Mouse (Mus musculus) urinary bladder, adult 18-20 months (tissue): ENCODE results near the gene Nanos3.
A peak's percentile ranks its signal among the peaks of the same experiment; 100 is the strongest.

Experiments used
- DNase-seq, 2 experiments: peaks; one replicate each; pipeline ENCODE4 v3.0.0; 2022; ENCODE audit warnings: low spot score in 2 of 2, mixed read lengths in 2 of 2

The Nanos3 gene

DNA sequence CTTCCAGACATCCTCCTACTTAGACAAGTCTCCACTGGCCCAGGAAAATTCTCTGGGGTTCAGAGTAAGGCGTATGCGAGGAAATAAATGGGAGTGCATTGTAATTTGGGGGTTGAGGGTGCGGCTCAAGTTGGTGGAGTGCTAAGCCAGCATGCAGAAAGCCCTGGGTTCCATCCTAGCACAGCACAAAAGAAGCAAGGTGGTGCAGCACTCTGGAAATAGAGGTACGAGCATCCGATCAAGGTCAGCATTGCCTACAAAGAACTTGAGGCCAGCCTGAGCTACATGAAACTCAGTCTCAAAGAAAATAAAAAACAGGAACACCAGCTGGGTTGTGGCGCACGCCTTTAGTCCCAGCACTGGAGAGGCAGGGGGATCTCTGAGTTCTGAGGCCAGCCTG is at the start of gene Nanos3:
Nanos3 (minus strand) TSS at position 101 of the 400 bp plus-strand sequence.
- no peak for DNase-seq

DNA sequence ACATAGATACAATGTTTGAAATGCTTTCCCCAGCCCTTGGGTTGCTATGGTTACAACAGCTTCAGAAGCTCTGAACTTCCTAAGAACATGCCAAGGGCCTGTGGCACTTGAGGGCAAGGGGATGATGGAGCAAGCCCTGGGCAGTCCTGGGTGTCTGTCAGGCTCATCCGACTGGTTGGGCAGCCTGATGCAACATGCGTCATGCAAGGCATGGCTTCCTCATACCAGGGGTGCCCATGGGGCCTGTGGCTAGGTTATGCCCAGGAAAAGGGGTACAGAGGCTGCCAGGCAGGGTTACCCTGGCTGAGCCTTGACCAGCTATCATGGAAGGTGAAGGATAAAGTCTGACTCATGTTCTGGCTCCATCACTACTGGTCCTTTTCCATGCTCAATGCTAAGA is 48.0 kb upstream of the Nanos3 start:
- DNase-seq, result peak in 1 of 2 experiments; percentile 29

DNA sequence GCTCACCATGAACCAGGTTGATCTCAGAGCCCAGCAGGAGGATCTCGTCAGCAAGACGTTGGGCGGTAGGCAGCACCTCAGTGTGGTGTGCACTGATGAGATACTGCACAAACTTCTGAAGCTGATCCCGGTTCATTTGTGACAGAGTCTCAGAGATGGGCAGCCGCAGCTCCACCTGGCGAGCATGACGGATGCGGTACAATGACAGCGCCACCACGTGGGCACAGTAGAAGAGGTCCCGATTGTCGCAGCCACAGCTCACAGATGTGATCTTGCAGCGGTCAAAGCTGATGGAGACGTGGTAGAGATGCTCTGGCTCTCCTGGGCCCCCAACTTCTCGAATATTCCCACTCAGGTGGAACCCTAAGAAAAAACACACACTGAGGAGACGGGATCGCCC is 45.7 kb upstream of the Nanos3 start:
- DNase-seq, result no peak

DNA sequence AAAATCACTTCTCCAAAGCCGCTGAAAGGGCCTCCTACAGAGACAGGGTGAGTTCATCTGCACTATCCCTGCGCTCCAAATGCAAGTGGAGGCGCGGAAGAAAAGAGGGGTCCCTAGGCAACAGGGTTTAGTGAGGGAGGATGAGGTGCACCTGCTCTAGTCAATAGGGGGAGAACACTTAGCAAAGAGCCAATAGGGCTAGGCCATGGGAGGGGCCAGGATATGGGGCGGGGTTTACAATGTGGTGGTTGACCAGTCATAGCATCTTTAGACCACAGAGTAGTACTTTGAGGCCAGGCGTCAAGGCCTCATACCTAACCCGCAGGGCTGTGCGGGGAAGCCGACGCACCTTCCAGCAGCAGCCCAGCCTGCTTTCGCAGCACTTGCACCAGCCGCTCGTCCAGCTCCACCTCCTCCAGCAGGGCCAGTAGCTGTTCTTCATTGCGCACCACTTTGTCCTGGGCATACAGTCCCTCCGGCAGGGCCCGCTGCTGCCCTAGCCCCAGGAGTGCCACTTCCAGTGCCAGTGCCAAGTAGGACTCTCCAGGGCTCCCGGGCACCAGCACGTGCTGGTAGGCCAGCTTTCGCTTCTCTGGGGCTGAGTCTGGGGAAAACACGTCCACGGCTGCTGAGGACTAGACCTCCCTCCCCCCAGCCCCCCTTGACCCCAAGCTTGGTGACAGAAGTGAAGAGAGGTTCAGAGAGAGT is 38.5 kb upstream of the Nanos3 start:
- DNase-seq, result no peak

DNA sequence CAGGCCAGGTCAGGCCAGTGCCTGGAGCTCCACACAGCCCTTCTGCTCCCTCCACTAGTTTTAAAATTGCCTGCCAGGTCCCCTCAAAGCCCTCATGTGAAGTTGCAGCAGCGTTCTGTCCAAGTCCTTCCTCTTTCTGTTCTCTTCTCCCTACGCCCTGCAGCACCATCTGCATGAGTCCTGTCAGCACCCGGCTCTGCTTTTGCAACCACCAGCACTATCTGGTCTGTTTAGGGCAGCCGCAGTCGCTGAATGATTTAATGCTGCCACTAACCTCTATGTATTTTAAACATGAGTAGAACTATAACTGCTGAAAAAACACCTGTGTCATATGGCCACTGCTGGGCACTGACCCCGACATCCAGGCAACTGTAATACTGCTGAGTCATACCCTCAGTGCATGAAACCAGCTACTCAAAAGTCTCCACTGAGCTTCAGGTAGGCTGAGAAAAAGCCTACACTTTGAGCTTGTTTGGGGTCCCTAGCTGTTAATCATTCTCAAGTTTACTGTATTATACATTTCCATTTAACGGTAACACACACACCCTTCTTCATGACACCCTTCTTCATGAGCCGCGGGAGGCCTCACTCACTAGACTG is 37.6 kb upstream of the Nanos3 start:
- no peak for DNase-seq

DNA sequence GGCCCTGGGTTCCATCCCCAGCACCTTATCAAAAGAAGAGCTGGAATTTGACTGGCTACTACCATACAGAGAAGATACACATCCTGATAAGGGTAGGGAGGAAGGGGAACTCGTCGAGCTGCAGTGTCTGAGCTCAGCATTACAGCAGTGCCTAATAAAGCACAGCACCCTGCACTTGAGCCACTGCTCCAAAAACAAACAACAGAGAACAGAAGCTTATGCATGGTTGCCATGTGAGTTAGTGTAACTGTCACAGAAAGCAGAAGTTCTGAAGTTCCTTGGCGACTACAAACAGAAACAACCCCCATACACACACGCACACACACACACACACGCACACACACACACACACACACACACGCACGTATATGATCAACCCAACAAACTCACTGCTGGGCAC is 35.1 kb upstream of the Nanos3 start:
- no peak for DNase-seq

DNA sequence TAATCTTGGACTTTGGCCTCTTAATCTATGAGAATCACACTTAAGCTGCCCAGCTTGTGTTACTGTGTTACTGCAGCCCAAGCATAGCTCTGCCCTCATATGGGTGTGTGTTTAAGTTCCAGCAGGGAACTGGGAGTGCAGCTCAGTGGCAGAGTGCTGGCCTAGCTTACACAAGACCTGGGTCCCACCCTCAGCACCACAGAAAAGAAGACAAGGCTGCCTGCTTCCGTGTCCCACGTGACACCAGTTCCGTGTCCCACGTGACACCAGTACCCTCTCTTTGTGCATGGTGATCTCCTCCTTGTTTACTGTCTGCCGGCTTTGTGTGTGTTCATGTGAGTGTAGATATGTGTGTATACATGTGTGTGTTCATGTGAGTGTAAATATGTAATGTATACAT is 33.1 kb upstream of the Nanos3 start:
- DNase-seq, result no peak

DNA sequence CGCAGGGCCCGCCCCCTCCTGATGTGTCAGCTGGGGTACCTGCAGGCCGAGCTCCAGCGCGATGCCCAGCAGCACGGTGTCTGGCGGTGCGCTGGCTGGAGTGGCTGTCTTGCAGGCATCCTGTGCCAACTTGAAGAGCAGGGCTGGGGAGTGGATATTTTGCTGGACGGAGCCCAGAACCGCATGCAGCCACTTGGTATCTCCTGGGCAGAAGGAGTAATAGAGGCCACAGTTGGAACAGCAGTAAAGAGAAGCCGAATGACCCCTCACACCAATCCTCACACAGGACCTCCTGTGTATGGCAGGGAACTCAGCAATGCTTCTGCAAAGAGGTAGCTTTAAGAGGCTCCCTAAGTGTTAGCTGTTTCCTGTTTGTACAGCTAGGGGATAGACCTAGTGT is 32.2 kb upstream of the Nanos3 start:
- no peak for DNase-seq

DNA sequence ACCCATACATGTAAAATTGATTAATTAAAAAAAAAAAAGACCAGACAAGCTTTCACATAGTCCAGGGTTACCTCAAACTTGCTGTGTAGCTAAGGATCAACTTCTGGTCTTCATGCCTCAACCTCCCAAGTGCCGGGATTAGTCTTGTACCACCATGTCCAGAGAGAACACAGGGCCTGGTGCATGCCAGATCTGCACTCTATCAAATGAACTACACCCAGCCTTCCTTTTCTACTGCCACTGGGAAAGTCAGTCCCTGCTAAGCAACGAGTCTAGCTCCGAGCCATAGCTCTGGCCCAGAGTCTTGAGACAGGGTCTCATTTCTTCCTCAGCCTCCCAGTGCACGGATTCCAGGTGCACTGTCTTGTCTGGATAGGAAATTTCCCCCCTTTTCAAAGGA is 28.3 kb upstream of the Nanos3 start:
- no peak for DNase-seq

DNA sequence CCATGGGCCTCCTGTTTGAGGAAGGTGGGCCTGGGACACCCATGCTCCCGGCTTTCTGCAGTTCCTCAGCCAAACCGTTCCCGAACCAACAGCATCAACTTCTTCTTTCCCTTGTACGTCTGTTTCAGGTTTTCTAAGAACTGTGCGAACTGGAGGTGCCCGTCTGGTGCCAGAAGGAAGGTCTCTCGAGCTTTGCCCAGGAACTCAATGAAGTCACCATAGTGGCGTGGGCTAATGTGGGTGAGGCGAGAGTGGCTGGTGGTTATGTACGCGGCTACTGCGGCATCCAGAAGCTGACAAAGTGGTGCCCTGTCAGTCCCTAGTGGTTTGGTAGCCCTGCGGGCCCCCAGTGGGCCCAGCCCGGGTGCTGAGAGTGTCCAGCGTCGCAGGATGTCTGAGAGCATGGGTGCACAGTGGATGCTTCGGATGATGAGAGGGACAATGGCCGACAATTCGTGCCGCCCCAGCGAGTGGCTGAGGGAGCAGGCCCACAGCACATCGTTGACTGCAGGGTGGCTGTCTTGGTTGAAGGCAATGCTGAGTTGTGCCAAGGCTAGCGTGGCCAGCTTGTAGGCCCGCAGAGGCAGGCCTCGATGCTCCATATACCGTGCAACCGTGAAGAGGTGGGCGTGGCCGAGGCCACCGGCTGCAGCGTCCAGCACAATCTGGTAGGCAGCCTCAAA is 27.0 kb upstream of the Nanos3 start:
- no peak for DNase-seq

DNA sequence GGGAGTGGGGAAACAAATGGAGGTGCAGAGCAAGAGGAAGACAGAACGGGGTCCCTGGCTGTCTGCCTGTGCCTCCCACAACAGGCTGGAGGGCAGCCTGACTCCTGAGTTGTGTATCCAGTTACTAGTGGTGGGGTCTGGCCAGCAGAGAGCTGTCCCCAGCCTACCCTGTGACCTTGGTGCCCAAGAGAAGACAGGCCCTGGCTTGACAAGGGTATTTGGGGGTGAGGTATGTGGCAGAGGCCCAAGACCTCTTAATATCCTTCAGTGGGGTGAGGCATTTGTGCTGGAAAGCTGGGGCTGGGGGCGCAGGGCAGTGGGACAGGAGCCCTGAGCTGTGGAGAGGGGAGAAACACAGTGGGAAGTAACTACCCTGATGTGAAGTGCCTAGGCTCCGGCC is 26.2 kb upstream of the Nanos3 start:
- DNase-seq, result no peak

DNA sequence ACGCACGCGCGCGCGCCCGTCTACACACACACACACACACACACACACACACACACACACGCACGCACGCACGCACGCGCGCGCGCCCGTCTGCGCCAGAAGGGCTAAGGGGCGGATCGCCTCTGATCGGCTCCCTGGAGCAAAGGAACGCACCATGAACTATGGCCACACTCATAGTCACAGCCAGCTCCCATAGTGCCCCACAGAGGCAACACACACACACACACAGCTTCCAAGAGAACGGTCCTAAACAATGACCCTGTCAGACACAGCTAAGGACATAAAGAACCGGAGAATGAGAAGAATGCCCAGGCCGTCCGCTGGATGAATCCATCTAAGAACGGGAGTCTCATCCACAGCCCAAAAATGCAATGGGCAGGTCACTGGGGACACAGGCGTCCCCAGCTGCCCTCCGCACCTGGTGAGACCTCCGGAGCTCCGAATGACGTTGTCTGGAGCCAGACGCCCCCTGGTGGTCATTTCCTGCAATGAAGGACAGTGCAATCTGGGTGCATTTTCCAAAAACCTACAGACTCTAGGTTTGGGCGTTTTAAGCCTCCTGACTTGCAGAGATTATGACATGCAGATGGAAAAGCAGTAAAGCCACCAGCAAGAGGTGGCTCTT is 25.3 kb upstream of the Nanos3 start:
- peak in 1 of 2 experiments; percentile 79 for DNase-seq

DNA sequence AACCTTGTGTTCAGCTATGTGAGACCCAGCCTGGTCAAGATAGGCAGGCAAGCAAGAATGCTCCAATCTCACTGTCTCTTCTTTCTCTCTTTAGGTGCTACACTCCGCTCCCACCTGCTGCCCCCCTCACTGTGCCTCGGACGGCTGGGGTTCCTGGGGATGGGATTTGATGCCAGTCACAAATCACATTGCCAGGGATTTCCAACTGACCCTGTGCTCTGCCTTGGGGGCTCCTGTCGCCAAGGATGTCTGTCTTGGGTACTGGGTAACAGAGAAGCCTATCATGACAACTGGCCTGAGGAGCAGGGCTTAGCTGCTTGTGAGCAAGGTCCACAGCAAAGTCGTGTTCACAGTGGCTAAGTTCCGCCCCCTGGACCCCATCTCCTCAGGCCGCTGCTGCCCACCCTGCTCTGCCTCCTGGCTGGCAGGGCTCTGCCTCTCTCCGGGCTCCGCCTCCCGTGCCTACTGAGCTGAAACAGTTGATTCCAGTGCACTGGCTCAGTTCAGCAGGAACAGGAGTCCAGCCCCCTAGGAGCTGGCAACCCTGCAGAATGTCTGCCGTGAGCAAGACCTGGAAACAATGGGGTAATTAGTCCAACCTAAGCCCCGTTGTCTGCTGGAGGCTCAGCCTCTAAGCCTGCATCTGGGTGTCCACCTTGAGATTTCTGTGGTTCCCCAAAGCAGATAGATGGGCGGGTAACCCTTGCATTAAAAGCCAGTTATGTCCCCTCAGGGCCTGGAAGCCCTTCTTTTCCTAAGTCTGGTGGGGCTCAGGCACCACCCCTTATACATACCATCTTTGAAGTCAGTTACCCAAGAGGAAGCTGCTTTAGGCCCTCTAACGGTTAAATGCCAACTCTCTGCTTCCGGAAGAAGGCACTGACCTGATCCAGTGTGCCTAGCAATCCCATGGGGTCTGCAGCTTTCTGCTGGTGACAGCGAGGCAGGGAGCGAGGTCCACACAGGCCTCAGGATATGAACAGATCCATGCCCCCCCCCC is 23.7 kb upstream of the Nanos3 start:
- no peak for DNase-seq

DNA sequence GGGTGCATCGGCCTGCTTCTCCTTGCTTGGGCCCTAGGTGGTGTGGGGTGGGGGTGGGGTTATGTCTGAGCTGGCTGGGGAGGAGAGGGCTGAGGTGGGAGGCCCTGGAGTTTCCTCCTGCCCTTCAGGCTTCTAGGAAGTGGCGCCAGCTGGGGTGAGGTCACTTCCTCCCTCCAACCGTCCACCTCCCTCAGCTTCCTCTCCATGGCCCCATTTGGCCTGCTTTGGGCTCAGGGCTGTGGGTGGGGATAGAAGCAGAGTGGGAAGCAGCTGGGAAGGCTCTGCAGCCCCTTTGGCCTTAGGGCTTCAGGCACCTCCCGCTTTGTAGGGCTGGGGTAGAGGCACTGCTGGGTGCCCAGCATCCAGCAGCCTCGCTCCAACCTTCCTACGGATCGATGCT is 22.8 kb upstream of the Nanos3 start:
- DNase-seq, result no peak

DNA sequence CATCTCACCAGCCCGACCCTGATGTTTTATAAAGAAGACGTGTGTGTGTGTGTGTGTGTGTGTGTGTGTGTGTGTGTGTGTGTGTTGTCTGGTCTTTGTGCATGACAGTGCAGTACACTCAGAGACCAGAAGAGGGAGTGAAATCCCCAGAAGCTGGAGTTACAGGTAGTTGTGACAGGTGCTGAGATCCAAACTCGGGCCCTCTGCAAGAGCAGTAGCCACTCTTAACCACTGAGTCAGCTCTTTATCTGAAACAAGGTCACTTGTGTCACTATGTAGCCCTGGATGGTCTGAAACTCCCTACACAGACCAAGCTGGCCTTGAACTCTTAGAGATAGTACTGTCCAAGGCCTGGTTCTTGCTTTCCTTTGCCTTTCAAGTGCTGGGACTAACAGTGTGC is 21.6 kb upstream of the Nanos3 start:
- DNase-seq, result no peak

DNA sequence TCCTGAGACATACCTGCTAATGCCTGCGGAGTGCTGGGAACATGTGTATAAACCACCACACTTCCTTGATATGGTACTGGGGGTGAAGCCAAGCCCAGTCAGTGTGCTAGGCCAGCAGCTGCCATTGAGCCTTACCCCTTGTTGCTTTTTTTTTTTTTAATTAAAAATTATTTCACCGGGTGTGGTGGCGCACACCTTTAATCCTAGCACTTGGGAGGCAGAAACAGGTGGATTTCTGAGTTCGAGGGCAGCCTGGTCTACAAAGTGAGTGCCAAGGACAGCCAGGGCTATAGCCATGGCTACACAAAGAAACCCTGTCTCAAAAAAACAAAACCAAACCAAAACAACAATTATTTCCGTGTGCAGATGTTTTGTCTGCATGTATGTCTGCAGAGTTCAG is 20.1 kb upstream of the Nanos3 start:
- DNase-seq, result no peak

DNA sequence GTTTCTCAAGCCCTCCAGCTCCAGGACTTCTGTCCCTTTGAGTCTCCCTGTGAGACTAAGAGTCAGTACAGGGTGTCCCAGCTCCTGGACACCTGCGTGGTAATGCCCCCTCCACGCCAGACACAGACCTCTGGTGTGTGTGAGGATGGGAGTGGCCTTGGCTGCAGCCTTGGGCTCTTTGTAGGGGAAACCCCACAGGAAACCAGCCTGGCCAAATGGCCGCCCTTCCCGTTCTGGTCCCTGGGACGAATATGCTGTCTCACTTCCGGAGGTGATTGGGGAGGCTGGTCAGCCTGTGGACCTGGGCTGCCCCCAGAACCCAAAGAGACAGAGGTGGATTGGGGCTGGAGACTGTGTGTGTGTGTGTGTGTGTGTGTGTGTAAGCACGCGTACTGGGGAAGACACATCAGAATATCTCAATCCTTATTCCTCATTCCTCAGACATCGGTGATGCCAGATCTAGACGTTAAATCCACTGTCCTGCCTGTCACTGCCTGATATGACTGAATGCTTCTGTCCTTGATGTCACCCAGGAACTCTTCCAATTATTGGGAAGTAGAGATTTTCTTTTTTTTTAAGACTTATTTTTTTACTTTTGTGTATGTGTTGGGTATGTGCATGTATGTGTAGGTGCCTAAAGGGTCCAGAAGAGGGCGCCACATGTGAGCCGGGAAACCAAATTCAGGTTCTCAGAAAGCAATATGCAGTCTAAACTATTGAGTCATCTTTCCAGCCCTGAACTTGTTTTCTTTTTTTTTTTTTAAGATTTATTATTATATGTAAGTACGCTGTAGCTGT is 19.2 kb upstream of the Nanos3 start:
- peak in 1 of 2 experiments; percentile 60 for DNase-seq

DNA sequence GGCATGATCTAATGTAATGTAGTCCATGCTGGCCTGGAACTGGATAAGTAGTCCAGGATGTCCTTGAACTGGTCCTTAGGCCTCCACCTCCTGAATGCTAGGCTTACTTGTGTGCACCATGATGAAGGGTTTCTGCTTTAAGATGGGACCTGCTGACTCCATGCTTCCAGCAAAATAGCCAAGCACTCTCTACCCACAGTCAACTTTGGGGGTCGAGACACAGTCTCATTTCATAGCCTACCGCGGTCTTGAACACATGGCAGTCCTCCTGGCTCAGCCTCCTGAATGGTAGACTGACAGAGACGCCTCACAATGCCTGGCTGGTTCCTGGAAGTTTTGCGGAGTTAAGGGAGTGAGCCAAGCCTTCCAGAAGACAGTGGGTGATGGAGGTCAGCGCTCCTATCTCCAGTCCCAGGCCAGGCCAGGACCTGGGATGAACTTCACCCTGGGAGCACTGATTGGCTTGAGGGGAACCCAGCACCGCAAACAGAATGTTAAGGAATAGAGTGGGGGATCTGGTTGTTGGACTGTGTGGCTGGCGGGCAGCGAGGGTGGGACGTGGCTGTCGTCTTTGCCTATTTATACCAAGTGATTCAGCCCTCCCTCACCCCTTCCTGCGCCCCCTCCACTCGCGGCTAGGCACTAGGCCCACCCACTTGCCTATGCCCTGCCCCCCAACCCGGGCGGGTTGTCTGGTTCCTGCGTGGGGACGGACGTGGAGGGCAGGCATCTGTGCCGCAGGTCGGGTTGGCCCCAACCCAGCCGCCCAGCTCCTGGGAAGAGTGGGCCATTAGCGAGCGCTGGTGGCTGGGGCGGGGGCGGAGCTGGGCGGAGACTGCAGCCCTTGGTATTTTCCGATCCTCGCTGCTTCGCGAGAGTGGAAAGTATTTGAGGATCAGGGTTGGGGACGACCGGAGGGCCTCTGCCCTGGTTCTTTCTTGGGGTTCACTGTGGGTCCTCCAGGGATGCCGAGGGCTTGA is 18.2 kb upstream of the Nanos3 start:
- peak; percentile 70 to 75 for DNase-seq

DNA sequence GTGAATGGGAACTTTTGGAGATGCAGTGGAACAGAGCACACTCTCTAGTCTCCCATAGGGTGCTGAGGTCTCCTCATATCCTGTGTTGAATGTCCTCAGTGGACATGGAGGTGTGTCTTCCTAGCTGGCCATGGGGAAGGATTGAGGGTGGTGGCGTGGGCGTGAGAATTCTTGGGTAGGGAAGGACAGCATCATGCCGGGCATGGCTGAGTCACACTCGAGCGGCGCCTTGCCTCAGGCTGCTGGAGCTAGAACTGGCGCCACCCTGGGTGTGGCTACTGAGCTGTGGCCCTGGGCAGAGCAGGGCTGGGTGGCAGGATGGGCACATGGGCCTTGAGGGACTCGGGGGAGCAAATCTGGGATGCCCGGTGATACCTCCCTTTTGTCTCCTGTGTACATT is 17.4 kb upstream of the Nanos3 start:
- DNase-seq, result peak; percentile 49 to 87
